Mouse (Mus musculus) ovary, postnatal 36 days (tissue): Measurements from ENCODE around the gene Aipl1.

ENCODE experiments used
- DNase-seq: peaks from one replicate; pipeline ENCODE4 v3.0.0; 2022; ENCODE audit warnings: low spot score, mixed read lengths

The Aipl1 gene

DNA sequence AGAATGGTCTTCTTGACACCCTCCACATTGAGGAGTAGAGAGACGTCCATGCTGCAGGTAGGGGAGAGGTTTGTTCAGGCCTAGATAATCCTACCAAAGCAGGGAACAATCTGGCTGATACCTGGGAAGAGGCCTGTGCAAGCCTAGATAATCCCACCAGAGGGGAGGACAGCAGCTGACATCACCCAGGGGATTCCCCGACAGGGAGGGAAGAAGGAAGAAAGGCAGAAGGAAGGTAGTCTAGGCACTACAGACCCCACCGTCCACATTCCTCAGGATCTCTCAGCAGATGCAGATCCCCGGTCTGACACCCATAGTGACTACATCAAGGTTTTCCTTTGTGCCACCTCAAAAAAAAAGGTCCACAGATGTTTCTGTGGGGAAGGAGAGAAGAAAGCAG is at the start of gene Aipl1:
Gene Aipl1 (minus strand): TSS at position 101 of the 400 bp plus-strand sequence.
- DNase-seq = no peak

DNA sequence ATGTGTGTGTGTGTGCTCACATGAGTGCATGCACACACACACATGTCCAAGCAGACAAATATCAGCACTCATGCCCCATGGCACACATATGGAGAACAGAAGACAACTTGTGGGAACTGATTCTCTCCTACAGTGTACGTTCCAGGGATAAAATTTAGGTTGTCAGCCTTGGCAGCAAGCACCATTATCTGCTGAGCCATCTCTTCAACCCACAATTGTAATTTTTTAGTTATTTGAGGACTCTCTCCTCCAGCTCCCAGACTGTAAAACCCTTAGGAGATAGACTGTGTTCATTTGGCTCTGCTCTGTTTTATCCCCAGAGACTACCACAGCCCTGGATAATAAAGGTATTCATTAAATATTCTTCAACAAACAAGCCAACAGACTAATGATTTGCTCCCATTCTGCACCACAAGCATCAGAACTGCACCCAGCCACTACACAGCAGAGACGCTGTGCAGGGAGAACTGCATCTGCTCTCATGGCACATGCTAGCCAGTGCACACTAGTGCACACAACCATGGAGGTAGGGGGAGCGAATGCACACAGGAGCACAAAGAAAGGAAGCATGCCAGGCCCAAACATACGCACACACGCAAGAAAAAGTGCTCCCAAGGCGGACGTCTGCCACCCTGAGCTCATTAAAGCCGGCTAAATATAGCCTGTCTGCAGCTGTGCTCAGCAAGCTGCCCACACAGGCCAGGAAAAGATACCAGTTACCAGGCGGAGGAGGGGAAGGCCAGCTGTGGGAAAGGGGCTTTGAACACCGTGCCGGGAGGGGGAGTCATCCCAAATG is 49.1 kb upstream of the Aipl1 start:
- DNase-seq = no peak

GRCm38 (mm10) chr11:72084337-72084736 is 47.0 kb upstream of the Aipl1 start:
- DNase-seq = no peak

DNA sequence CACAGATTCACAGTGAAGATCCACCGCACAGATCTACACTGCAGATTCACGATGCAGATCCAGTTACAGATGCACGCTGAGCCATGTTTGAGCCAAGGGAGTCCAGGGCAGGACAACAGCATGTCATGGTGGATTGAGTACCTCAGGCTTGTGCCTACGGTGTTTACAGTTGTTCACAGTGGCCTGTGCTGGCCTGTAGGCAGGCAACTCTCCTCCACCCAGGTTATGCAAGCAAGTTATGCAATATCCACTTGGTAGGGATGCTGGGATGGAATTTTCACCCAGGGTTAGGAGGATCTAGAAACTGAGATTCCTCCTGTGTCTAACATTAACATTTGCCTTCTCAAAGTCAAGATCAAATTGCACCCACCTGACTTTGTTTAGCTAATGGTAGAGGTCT is 45.3 kb upstream of the Aipl1 start:
- no peak for DNase-seq

GRCm38 (mm10) chr11:72080461-72080860 is 43.2 kb upstream of the Aipl1 start:
- DNase-seq = no peak

GRCm38 (mm10) chr11:72078647-72079046 is 41.3 kb upstream of the Aipl1 start:
- DNase-seq = no peak

DNA sequence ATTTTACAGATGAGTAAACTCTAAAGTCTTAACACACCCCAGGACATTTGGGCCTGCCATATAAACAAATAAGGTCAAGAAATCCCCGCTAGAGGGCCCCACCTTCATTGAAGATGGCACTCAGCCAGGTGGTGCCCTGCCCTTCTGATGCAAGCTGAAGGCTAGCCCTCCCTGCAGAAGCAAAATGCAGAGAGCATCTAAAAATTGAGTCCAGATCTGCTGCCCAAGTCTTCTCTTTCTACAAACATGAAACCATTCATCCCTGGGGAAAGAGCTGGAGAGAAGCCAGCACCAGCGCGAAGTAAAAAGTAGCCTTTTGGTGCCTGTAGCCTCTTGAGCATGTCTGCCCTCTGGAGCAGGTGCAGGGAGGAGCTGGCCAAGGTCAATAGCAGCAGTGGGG is 40.7 kb upstream of the Aipl1 start:
- no peak for DNase-seq

DNA sequence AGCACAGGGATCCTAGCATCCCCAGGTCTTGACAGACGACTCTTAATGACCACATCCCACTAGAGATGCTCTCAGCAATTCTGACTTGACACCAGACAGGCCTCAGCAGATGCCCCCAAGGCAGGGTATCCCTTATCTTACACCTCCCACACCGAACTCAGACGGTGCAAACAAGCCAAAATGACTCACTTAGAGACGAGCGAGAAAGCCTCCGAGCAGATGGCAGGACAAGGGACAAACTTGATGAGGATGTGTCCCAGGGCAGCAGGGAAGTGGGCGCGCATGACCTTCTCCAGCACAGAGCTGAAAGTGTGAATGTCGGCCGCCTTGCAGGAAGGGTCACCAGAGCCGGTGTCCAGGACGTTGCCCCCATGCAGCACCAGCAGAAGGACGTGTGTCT is 36.9 kb upstream of the Aipl1 start:
- no peak for DNase-seq

- DNase-seq = no peak
These were observed 35.1 kb upstream of the Aipl1 start for GRCm38 (mm10) chr11:72072331-72072905.

DNA sequence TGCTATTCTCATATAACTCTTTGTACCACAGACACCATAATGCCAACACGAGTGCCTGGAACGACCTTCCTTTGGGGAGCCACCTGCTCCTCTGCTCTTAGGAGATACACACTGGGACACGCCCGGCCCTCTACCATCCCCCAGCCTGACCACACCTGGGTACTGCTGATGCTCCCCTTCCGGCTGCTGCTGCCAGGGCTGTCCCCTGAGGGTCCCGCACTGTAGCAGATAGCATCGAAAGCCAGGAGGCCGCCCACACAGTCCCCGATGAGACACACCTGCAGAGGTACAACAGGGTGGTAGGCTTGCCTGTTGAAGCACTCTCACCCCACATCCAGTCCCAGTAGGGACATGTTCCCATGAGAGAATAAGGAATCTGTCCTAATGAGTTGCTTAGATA is 33.4 kb upstream of the Aipl1 start:
- no peak for DNase-seq

DNA sequence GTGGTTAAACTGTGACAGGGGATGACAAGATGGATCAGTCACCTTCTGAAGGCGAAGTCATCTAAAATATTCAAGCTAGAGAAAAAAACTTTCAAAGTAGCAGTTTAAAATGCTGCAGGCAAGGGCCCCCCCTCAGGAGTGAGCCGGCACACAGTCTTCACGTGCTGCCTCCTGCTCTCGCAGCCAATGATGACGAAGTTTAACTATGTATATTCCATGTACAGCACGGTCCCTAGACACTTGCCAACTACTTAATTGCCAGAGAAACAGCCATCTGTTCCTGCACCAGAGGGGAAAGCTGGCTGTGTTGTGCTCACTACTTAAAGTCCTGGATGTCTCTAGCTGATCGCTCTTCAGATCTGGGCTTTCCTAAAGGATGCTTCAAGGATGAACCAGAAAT is 30.7 kb upstream of the Aipl1 start:
- DNase-seq = no peak

GRCm38 (mm10) chr11:72067326-72067725 is 30.0 kb upstream of the Aipl1 start:
- no peak for DNase-seq

- DNase-seq = no peak
These were observed 29.0 kb upstream of the Aipl1 start for GRCm38 (mm10) chr11:72066330-72066729.

DNA sequence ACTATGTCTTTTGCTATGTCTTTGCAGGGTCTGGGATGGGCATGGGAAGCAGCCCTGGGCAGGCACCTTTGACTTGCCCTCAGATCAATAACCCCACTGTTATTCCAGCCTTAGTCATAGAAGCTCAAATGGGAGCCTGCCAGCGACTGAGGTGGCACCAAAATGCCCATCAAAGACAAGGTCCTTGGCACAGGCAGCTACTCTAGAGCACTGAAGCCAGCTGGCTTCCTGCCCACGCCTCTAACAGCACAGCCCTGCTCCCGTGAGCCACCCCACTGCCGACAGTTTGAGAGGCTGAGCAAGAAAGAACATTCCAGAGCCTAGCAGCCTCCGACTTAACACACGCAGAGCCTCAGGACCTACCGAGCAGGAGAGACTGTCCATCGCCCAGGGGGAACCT is 27.8 kb upstream of the Aipl1 start:
- peak; percentile 35 for DNase-seq

GRCm38 (mm10) chr11:72064414-72064813 is 27.1 kb upstream of the Aipl1 start:
- DNase-seq = no peak

DNA sequence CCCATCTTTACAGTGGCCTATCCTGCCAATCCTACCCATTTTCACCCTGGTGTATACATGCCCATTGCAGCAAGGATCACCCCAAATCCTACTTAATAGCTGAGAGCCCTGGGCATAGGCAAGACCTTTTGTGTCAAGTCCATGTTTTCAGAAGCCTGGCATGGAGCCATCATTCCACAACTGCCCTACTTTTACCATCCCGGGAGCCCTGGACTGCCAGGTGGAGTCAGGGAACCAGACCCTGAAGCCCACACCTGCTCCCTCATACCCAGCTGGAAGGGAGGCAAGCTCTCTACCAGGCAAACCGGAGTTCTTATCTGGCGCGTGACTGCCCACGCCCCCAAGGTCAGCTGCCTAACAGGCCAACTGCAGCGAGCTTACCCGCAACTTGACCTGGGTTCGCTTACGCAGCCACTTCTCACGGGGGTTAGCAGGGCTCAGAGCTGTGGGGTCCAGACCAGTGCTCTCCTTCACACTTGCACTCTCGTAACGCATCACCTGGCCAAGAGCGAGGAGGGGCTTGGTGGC is 23.8 kb upstream of the Aipl1 start:
- DNase-seq = no peak

- no peak for DNase-seq
These were observed 23.1 kb upstream of the Aipl1 start for GRCm38 (mm10) chr11:72060416-72060815.

DNA sequence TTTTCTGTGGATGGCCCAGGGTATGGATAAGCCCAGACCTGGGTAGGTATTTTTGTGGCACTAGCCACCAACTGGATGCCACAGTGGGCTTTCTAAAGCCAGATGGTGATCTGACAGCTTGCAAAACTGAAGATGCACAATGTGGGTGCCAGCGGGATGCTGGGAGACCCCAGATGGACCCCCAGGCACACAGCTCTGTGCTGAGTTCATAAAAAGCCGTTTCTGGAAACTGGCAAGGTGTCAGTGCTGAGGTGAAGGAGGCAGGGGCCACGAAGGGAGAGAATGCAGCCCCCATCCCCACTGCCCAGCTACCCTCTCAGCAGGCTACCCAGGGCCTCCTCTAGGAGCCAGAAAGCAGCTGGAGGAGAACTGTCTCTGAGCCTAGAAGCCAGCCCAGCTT is 19.9 kb upstream of the Aipl1 start:
- no peak for DNase-seq

- DNase-seq = no peak
These were observed 17.9 kb upstream of the Aipl1 start for GRCm38 (mm10) chr11:72055176-72055575.

GRCm38 (mm10) chr11:72052636-72053035 is 15.3 kb upstream of the Aipl1 start:
- DNase-seq = peak; percentile 63

DNA sequence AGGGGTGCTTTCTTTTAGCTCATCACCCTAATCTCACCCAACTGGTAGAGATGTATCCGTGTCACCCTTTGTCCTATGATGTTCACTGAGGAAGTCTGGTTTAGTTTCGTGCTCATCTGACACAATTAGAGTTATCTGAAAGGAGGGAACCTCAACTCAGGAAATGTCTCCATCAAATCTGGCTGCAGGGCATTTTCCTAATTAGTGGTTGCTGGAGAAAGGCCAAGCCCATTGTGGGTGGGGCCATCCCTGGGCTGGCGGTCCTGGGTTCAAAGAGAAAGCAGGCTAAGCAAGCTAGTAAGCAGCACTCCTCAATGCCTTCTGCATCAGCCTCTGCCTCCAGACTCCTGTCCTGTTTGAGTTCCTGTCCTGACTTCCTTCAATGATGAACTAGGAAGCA is 14.9 kb upstream of the Aipl1 start:
- DNase-seq = no peak

- peak; percentile 27 for DNase-seq
These were observed 13.9 kb upstream of the Aipl1 start for GRCm38 (mm10) chr11:72050895-72051858.
